Mouse (Mus musculus) fibroblast of lung, adult 2 months (primary cell): ENCODE data around the gene Myh3.

Source experiments
- DNase-seq: peaks from one replicate; pipeline ENCODE4 v3.0.0-alpha.2; 2011; ENCODE audit warnings: low read depth

The Myh3 gene

DNA sequence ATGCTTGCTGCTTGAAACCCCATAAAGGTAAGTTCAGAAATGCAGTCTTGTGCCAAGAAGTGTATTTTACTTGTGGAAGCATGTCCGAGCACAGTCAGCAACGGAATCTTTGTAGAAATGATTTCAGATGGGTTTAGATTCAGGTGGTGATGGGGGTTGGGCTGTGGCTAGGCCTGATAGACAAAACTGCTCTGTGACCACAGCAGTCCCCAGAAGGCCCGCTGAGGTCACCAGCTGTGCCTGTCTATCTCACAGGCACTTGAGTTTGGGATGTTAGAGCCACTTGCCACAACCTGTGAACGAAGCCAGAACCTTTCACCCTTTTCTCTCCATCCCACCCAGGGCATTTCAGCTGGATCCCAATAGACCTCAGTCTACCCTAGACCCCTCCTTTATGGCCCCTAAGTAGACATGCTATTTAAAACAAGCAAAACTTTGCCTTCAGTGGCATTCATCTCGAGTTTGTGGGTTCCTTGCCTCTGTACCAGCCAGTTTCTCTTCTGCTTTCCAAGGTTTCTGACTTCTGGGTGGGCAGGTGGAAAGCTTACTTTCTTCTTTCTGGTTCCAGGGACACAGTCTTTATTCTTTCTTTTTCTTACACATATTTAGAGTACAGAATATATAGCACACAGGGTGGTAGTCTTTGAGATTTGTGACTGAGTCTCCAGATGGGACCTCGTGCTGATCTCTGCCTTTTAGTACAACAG lies 66.6 kb downstream of the Myh3 start:
- DNase-seq: no peak

DNA sequence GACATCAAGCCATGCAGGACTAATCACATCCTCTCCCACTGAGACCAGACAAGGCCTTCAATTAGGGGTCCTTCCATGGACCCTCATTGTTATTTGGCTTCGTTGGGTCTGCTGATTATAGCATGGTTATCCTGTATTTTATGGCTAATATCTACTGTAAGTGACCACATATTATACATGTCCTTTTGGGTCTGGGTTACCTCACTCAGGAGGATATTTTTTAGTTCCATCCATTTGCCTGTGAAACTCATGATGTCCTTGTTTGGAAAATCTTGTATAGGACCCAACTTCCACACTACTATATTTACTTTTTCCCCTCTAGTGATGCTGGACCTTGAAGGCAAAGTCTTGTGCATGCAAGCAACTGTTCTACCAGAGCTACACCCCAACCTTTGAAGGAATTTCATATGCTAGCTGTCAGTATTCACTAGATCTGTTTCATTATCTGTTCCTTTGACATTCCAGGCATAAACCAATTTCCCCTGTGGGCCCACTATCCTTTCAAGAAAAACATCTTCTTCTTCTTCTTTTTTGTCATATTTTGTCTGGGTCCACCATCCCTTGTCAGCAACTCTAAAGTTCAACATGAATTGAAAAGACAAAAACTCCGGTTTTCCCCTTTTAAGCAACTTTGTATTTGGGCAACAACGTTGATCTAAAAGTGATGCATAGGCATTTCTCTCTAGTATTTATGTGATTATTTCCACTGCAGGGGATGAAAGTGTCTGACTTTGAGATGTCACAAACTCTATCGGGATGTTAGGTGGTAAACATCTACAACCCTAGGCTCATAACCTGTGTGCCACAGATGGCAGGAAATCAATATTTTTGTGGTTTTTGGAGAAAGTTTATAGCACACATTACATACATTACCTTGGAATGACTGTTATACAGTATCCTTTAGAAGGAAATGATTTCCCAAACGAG lies 67.6 kb downstream of the Myh3 start:
- no peak for DNase-seq

DNA sequence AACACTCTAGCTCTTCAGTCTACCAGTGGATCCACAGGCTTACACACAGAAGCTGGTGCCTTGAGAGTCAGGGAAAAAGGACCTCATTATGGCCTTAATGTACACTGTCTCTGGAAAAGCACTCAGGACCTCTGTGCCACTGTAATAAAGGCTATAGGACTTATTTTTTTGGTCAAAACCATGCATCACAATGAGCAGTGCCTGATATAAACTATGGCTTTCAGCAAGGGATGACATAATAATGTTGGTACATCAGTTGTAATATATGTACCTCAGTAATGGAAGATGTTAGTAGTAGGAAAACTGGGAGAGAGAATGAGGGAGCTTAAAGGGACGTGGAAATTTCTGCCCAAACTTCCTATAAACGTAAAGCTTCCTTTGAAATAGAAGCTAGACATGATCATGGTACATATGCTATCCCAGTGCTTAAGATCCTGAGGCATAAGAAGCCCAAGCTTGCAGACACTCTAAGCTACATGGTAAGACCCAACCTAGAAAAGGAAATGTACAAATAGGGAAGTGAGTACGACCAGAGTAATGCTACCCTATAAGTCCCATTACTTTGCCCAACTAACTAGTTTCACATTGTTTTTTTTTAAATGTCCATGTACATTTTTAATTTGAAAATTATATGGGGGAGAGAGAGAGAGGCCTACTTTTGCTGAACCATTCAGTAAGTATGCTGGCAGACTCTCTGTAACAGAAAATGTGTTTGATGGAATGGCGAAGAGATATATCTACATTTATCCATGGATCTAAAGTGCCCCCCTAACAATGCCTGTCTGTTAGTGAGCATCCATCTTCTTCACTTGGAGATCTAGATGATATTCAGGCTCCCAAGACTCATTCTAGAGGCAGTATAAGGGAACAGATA lies 68.5 kb downstream of the Myh3 start:
- DNase-seq: no peak

DNA sequence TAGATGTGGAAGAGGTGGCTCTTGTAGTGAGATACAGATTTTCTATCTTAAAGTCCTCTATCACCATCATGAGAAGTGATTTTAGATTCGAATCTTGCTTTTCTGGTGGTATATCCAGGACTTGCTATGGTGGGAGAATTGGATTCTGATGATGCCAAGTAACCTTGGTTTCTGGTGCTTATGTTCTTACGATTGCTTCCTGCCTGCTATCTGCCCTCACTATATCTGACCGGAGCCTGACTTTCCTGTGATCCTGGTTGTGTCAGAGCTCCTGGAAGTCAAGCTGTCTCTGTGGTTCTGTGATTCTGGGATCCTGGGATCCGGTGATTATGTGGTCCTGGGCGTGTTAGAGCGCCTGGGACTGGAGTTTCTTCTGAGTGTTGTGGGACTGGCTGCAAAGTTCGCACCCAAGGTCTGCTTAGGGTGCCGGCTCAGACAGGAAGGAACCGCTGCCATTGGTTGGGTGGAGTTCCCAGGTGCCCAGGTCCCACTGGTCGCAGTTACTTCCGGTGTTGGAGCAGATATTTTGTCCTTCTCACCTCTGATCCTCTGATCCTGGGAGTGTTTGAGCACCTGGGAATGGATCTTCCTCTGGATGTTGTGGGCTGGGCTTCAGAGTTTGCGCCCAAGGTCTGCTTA lies 69.3 kb downstream of the Myh3 start:
- no peak for DNase-seq

DNA sequence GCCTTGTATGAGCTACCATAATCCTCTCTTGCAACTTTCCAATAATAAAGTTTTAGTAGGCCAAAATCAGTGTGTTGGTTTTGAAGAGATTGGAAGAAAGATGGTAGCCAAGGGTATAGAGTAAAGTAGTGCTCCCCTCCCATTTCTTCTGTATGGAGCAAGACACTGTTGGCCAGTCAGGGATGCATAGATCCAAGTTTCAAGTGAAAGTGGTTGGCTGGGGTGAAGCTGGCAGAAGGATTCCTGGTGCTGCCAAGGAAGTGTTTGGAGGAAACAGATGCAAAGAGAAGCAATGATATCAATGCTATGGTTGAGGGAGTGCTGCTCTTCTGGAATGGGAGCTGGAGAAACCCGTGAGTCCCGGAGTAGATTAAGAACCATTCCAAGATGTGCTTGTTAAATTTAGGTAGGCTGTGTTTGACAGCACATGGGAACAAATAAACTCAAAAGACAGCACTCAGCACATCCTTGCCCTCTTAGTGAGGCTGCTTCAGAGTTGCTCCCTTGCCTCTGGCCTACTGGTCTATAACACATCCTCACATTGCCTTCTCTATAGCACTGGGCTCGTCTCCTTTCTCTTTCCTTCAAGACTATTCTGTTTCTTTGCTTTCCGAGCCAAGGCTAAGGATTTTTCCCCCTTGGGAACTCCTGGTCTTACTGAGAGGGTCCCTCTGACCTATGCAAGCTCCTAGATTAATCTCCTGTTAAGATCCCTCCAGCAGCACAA lies 70.3 kb downstream of the Myh3 start:
- no peak for DNase-seq

DNA sequence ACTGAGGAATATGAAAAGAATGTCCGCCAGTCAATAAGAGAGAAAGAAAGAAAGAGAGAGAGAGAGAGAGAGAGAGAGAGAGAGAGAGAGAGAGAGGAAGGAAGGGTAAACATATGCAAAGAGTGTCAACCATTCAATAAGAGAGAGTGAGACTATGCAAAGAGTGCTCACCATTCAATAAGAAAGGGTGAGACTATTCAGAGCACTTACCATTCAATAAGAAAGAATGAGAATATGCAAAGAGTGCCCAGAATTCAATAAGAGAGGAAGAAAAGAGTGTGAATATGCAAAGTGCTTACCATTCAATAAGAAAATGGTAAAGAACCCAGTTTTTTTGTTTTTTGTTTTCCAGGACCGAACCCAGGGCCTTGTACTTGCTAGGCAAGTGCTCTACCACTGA lies 72.1 kb downstream of the Myh3 start:
- no peak for DNase-seq

DNA sequence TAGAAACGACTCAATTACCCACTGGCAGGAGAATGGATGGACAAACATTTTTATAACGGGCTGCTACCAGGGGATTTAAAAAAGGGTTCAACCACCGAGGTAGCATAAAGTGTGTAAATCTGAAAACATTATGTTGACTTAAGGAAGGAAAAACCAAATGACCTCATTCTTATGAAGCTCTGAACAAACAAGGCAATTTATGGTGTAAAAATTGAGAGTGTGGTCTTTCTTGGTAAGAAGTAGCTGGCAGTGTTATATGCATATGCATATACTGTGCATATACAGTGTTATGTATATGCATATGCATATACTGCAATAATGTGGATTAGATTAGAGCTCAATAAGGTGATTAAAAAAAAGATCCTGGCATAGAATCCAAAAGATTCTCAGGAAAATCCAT lies 73.1 kb downstream of the Myh3 start:
- no peak for DNase-seq
